Mouse (Mus musculus) cortical plate, adult 2 months (tissue): ENCODE measurements around the gene Morn1.

Experiments used
- CTCF ChIP-seq: fragments of 200-500 bp; IDR thresholded peaks from 2 replicates; pipeline ENCODE4 v1.5.1; 2011; ENCODE audit warnings: mild to moderate bottlenecking, control low read depth, low read length; ENCODE audit not compliant: insufficient read depth; ENCODE audit errors: extremely low read depth
- POLR2A ChIP-seq: fragments of 200-500 bp; IDR thresholded peaks from 2 replicates; pipeline ENCODE4 v1.6.1; 2011; ENCODE audit warnings: mild to moderate bottlenecking, low read length, control low read depth; ENCODE audit not compliant: insufficient read depth; ENCODE audit errors: extremely low read depth

DNA sequence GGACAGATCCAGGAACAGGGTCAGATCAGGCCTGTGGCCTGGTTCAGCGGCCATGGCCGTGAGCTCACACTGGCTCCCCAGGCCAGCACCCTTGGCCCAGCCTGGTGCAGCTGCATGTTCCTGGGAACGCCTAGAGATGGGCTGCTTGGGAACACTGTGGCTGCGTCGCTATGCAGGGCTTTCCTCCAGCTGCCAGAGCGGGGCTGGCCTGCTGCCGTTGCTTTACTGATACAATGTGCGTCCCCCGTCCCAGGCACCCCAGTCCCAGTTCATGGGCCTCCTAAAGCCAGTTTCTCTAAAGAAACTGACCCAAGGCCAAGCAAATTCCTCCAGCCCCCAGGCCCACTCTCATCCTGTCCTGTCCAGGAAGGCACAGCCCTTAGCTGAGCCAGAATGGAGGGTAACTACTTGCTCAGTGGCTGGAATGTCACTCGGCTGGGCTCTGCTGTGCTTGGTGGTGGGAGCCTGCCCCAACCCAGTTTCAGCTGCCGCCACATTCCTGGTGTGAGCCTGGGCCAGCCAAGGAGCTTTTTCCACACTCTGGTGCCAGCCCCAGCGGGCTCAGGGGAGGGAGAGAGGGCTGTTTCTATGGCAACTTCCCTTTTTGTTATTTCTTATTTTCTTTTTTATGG is 57.6 kb downstream of the Morn1 start:
- no peak for TF ChIP-seq POLR2A
- no peak for TF ChIP-seq CTCF
